Mouse (Mus musculus): ENCODE data around the gene Clmp. TPM values are rescaled to one million over a fixed set of nuclear protein-coding genes. Genes with fewer than 3 reads are reported as not detected.
"Not testable (repeated sequence)": the region's sequence is repeated elsewhere in the genome, so short reads cannot be mapped to it uniquely, and the experiment has no call there.

Gene Clmp
- polyA plus RNA-seq, 1 experiment from 2014 or later: 43.9 TPM

- 38% methylated on average over 26 of the region's 26 CpGs for WGBS
- ATAC-seq (replicated peaks; ENCODE audit: low FRiP score, low TSS enrichment, low read depth): peak; percentile 43; the same call in 1 of the 2 replicates
- 0 out of 2 replicates have a peak overlapping the region, but pooled peaks have one; percentile 10 for H3K9ac ChIP-seq (ENCODE audit: low read length)
- no peaks in the 10 kb centered on the region for H3K27me3 ChIP-seq (replicated peaks; ENCODE audit: control insufficient read depth, insufficient read depth, low read length)
- H3K4me2 ChIP-seq (ENCODE audit: low read length): peak overlapping the region; percentile 33
- H3K27ac ChIP-seq (ENCODE audit: low read depth): peak overlapping the region; percentile 67
- H3K4me3 ChIP-seq (ENCODE audit: low read depth, low read length): no peak overlapping the region
- DNase-seq (ENCODE audit: low spot score): no peak
- H3K9me3 ChIP-seq (ENCODE audit: control insufficient read depth, low read length): no peaks in the 10 kb centered on the region
- peaks cover 22% of the 10 kb centered on the region; the same call in 1 of the 2 replicates for H3K36me3 ChIP-seq (ENCODE audit: control insufficient read depth, insufficient read depth, low read length)
- 0 out of 2 replicates have a peak, but pooled peaks cover 4% of the 10 kb centered on the region for H3K4me1 ChIP-seq (replicated peaks; ENCODE audit: control insufficient read depth, insufficient read depth, low read length)
These were observed 96.2 kb downstream of the Clmp start for GRCm38 (mm10) chr9:40781726-40782581.

- peaks cover 15% of the 10 kb centered on the region; the same call in 1 of the 2 replicates for H3K36me3 ChIP-seq (ENCODE audit: control insufficient read depth, insufficient read depth, low read length)
- ATAC-seq (replicated peaks; ENCODE audit: low FRiP score, low TSS enrichment, low read depth) (0 out of 2 replicates have a peak, but pooled peaks have one; percentile 24), DNase-seq (ENCODE audit: low spot score) (no peak)
- peak overlapping the region; percentile 47; the same call in 1 of the 2 replicates for H3K27ac ChIP-seq (ENCODE audit: low read depth)
- H3K4me3 ChIP-seq (ENCODE audit: low read depth, low read length): no peak overlapping the region
- no peaks in the 10 kb centered on the region for H3K9me3 ChIP-seq (ENCODE audit: control insufficient read depth, low read length)
- no peaks in the 10 kb centered on the region for H3K27me3 ChIP-seq (replicated peaks; ENCODE audit: control insufficient read depth, insufficient read depth, low read length)
- no peak overlapping the region for H3K9ac ChIP-seq (ENCODE audit: low read length)
- WGBS: 26% methylated on average over 13 of the region's 13 CpGs
- 0 out of 2 replicates have a peak, but pooled peaks cover 4% of the 10 kb centered on the region for H3K4me1 ChIP-seq (replicated peaks; ENCODE audit: control insufficient read depth, insufficient read depth, low read length)
- peak overlapping the region; percentile 20; the same call in 1 of the 2 replicates for H3K4me2 ChIP-seq (ENCODE audit: low read length)
These were observed 98.0 kb downstream of the Clmp start for GRCm38 (mm10) chr9:40783641-40784373.

- ATAC-seq (replicated peaks; ENCODE audit: low FRiP score, low TSS enrichment, low read depth) (no peak), DNase-seq (ENCODE audit: low spot score) (no peak)
- peaks cover 15% of the 10 kb centered on the region; the same call in 1 of the 2 replicates for H3K36me3 ChIP-seq (ENCODE audit: control insufficient read depth, insufficient read depth, low read length)
- WGBS: 19% methylated on average over 9 of the region's 9 CpGs
- 0 out of 2 replicates have a peak, but pooled peaks cover 4% of the 10 kb centered on the region for H3K4me1 ChIP-seq (replicated peaks; ENCODE audit: control insufficient read depth, insufficient read depth, low read length)
- peak overlapping the region; percentile 20; the same call in 1 of the 2 replicates for H3K4me2 ChIP-seq (ENCODE audit: low read length)
- no peaks in the 10 kb centered on the region for H3K27me3 ChIP-seq (replicated peaks; ENCODE audit: control insufficient read depth, insufficient read depth, low read length)
- no peaks in the 10 kb centered on the region for H3K9me3 ChIP-seq (ENCODE audit: control insufficient read depth, low read length)
- no peak overlapping the region for H3K4me3 ChIP-seq (ENCODE audit: low read depth, low read length)
- H3K27ac ChIP-seq (ENCODE audit: low read depth): no peak overlapping the region; the same call in 1 of the 2 replicates
- no peak overlapping the region for H3K9ac ChIP-seq (ENCODE audit: low read length)
These were observed 98.7 kb downstream of the Clmp start for GRCm38 (mm10) chr9:40784374-40784967.

GRCm38 (mm10) chr9:40785452-40785851 lies 99.7 kb downstream of the Clmp start:
- Histone ChIP-seq H3K36me3 (ENCODE audit: control insufficient read depth, insufficient read depth, low read length) (peaks cover 15% of the 10 kb centered on the region; the same call in 1 of the 2 replicates), H3K4me1 (replicated peaks; ENCODE audit: control insufficient read depth, insufficient read depth, low read length) (0 out of 2 replicates have a peak, but pooled peaks cover 4% of the 10 kb centered on the region), H3K4me3 (ENCODE audit: low read depth, low read length) (no peak overlapping the region), H3K9ac (ENCODE audit: low read length) (no peak overlapping the region), H3K27me3 (replicated peaks; ENCODE audit: control insufficient read depth, insufficient read depth, low read length) (no peaks in the 10 kb centered on the region), H3K9me3 (ENCODE audit: control insufficient read depth, low read length) (no peaks in the 10 kb centered on the region), H3K4me2 (ENCODE audit: low read length) (no peak overlapping the region), H3K27ac (ENCODE audit: low read depth) (0 out of 2 replicates have a peak overlapping the region, but pooled peaks have one; percentile 2)
- no peak for DNase-seq (ENCODE audit: low spot score)
- no peak for ATAC-seq (replicated peaks; ENCODE audit: low FRiP score, low TSS enrichment, low read depth)
- 65% methylated on average over 6 of the region's 6 CpGs for WGBS

GRCm38 (mm10) chr9:40786820-40787219 lies 101.1 kb downstream of the Clmp start:
- DNase-seq (ENCODE audit: low spot score): not testable (repeated sequence)

GRCm38 (mm10) chr9:40791864-40792633 lies 106.3 kb downstream of the Clmp start:
- H3K4me3 ChIP-seq (ENCODE audit: low read depth, low read length): no peak overlapping the region
- no peak overlapping the region for H3K9ac ChIP-seq (ENCODE audit: low read length)
- no peak overlapping the region for H3K27ac ChIP-seq (ENCODE audit: low read depth)
- no peak overlapping the region for H3K4me2 ChIP-seq (ENCODE audit: low read length)
- H3K4me1 ChIP-seq (replicated peaks; ENCODE audit: control insufficient read depth, insufficient read depth, low read length): no peaks in the 10 kb centered on the region
- ATAC-seq (replicated peaks; ENCODE audit: low FRiP score, low TSS enrichment, low read depth): no peak
- no peaks in the 10 kb centered on the region for H3K36me3 ChIP-seq (ENCODE audit: control insufficient read depth, insufficient read depth, low read length)
- 78% methylated on average over 6 of the region's 6 CpGs for WGBS
- H3K9me3 ChIP-seq (ENCODE audit: control insufficient read depth, low read length): no peaks in the 10 kb centered on the region
- no peak for DNase-seq (ENCODE audit: low spot score)
- no peaks in the 10 kb centered on the region for H3K27me3 ChIP-seq (replicated peaks; ENCODE audit: control insufficient read depth, insufficient read depth, low read length)

More at GRCm38 (mm10) chr9:40786820-40787219, 101.1 kb downstream of the Clmp start:
- not testable (repeated sequence) for H3K9me3 ChIP-seq (ENCODE audit: control insufficient read depth, low read length); H3K27ac ChIP-seq (ENCODE audit: low read depth); ATAC-seq (replicated peaks; ENCODE audit: low FRiP score, low TSS enrichment, low read depth); H3K4me1 ChIP-seq (replicated peaks; ENCODE audit: control insufficient read depth, insufficient read depth, low read length); H3K4me3 ChIP-seq (ENCODE audit: low read depth, low read length); H3K9ac ChIP-seq (ENCODE audit: low read length); H3K27me3 ChIP-seq (replicated peaks; ENCODE audit: control insufficient read depth, insufficient read depth, low read length); H3K4me2 ChIP-seq (ENCODE audit: low read length)
- H3K36me3 ChIP-seq (ENCODE audit: control insufficient read depth, insufficient read depth, low read length): peaks cover 15% of the 10 kb centered on the region; the same call in 1 of the 2 replicates
- WGBS: 94% methylated on average over 6 of the region's 6 CpGs

DNA sequence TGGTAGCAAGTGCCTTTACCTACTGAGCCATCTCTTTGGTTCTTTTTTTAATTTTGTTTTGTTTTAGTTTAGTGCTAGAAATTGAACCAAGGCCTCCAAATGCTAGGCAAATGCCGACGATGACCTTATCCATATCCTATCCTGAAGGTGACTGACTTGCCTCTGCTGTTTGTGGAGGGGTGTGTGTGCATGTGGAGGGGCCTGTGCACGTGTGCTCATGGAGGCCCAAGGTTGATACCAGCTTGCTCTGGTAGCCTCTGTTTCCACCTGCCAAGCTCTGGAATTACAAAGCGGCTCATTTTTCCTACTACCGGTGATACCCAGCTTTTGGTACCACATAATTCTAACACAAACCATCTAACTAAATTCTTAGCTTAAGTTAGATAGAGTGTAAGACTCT lies 107.8 kb downstream of the Clmp start:
- no peak overlapping the region for H3K4me2 ChIP-seq (ENCODE audit: low read length)
- H3K4me1 ChIP-seq (replicated peaks; ENCODE audit: control insufficient read depth, insufficient read depth, low read length): peaks cover 6% of the 10 kb centered on the region
- H3K36me3 ChIP-seq (ENCODE audit: control insufficient read depth, insufficient read depth, low read length): no peaks in the 10 kb centered on the region
- no peak overlapping the region for H3K27ac ChIP-seq (ENCODE audit: low read depth)
- 93% methylated on average over 5 of the region's 5 CpGs for WGBS
- no peak overlapping the region for H3K4me3 ChIP-seq (ENCODE audit: low read depth, low read length)
- DNase-seq (ENCODE audit: low spot score) (no peak), ATAC-seq (replicated peaks; ENCODE audit: low FRiP score, low TSS enrichment, low read depth) (no peak)
- H3K9me3 ChIP-seq (ENCODE audit: control insufficient read depth, low read length): no peaks in the 10 kb centered on the region
- H3K27me3 ChIP-seq (replicated peaks; ENCODE audit: control insufficient read depth, insufficient read depth, low read length): no peaks in the 10 kb centered on the region
- no peak overlapping the region for H3K9ac ChIP-seq (ENCODE audit: low read length)
